Comparison of ENCODE assay signal across 9 mouse cellular contexts in the genomic region with DNA sequence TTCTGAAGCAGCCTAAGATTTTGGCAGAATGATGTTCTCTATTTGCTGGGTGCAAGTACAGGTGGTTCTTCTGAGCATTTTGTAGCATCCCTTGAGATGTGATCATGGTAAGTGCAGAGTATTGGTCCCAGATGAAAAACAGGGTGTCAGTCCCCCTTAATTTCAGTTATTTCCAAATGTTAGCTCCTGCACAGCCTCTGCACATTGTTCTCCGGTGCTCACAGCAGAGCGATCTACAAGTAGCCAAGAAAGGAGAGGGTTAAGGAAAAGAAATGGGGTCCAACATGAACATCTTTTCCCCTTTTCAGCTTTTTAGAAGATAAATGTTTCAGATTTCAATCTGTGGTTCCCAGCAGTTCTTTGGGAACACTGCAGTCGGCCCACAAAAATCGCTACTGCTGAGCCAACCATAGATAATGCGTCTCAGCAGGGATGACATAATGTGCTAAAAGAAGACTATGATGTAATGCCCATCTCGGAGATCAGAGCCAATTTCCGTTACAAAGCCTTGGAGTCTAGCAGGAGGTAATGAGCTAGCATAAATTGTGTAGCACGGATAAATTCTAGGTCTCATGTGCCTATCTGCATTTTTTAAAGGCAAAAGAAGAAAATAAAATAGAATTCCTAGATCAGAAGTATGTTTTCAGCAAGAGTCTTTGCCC.
A peak's percentile ranks its signal among the peaks of the same experiment; 100 is the strongest.
DNase-seq lines count a peak whose midpoint lies in the region; ATAC-seq and TF ChIP-seq lines count a peak whose summit lies in the region.
"Had no signal": no experiment of that assay in that cellular context is flagged by ENCODE, and none has a peak within 500 bp of the region (broad histone marks: within the 10 kb centered on the region; RNA-seq: fewer than 3 reads in every experiment).

No protein-coding gene starts in this region.

- no peak overlapping the region for H3K4me3 ChIP-seq in forebrain, embryonic 12.5 days (replicated peaks)
- no peak overlapping the region for H3K4me3 ChIP-seq in neural tube, embryonic 15.5 days (replicated peaks)
- no peak overlapping the region for H3K4me3 ChIP-seq in thymus, adult 2 months (ENCODE audit: control insufficient read depth, insufficient read depth, low read length)
- H3K4me3 ChIP-seq: erythroblast, embryonic 14.5 days had no signal

- intact Hi-C loops in heart, postnatal 36 days (cut with DNase I) = no loop called here

- no peak for TF ChIP-seq POLR2A in thymus, adult 2 months (IDR thresholded peaks at IDR 0.05; ENCODE audit: control insufficient read depth, extremely low read depth, insufficient read depth, low read length, poor library complexity)

- H3K4me1 ChIP-seq in forebrain, embryonic 12.5 days = peaks cover 35% of the 10 kb centered on the region
- peaks cover 26% of the 10 kb centered on the region for H3K4me1 ChIP-seq in neural tube, embryonic 15.5 days
- no peaks in the 10 kb centered on the region for H3K4me1 ChIP-seq in thymus, adult 2 months (replicated peaks; ENCODE audit: control insufficient read depth, insufficient read depth, low read length)

- peak overlapping the region; percentile 35 for H3K4me2 ChIP-seq in forebrain, embryonic 12.5 days
- peak overlapping the region; percentile 49 for H3K4me2 ChIP-seq in neural tube, embryonic 15.5 days

- TF ChIP-seq CTCF in thymus, adult 2 months (IDR thresholded peaks at IDR 0.05; ENCODE audit: borderline replicate concordance, control insufficient read depth, extremely low read depth, insufficient read depth, low read length, poor library complexity) = no peak

- no peaks in the 10 kb centered on the region for H3K27me3 ChIP-seq in forebrain, embryonic 12.5 days
- no peaks in the 10 kb centered on the region for H3K27me3 ChIP-seq in neural tube, embryonic 15.5 days (replicated peaks)
- H3K27me3 ChIP-seq in thymus, adult 2 months (ENCODE audit: control insufficient read depth, insufficient read depth, low read length) = no peaks in the 10 kb centered on the region

- peak; percentile 87 for ATAC-seq in forebrain, embryonic 12.5 days (ENCODE audit: low FRiP score)
- peak; percentile 90 for ATAC-seq in neural tube, embryonic 15.5 days (ENCODE audit: low FRiP score)

- peak; percentile 69 to 90 for DNase-seq in adrenal gland, adult (ENCODE audit: inconsistent age in 2 of 2, low spot score in 1 of 2)
- no peak for DNase-seq in adrenal gland, postnatal 25 days
- peak; percentile 53 for DNase-seq in adrenal gland, postnatal 14 days
- DNase-seq in heart, postnatal 36 days = peak; percentile 49 to 64
- DNase-seq in left cerebral cortex, adult 8-10 months (ENCODE audit: low spot score in 2 of 2) = peak; percentile 47 to 88
- DNase-seq in thymus, adult 2 months = no peak

- peak overlapping the region; percentile 78 for H3K27ac ChIP-seq in forebrain, embryonic 12.5 days
- peak overlapping the region; percentile 80 for H3K27ac ChIP-seq in neural tube, embryonic 15.5 days (replicated peaks)
- H3K27ac ChIP-seq in thymus, adult 2 months (ENCODE audit: control insufficient read depth, insufficient read depth, low read length) = no peak overlapping the region

- no peaks in the 10 kb centered on the region for H3K36me3 ChIP-seq in forebrain, embryonic 12.5 days (replicated peaks)
- H3K36me3 ChIP-seq in neural tube, embryonic 15.5 days = no peaks in the 10 kb centered on the region
- no peaks in the 10 kb centered on the region for H3K36me3 ChIP-seq in thymus, adult 2 months (ENCODE audit: control insufficient read depth, insufficient read depth, low read length)

- no peak overlapping the region for H3K9ac ChIP-seq in forebrain, embryonic 12.5 days
- H3K9ac ChIP-seq in neural tube, embryonic 15.5 days (replicated peaks) = no peak overlapping the region

- 21% methylated on average over 8 of the region's 8 CpGs for WGBS in forebrain, embryonic 12.5 days
- 14% methylated on average over 8 of the region's 8 CpGs for WGBS in neural tube, embryonic 15.5 days
- WGBS in thymus, adult 2 months = 89% methylated on average over 8 of the region's 8 CpGs

- no peaks in the 10 kb centered on the region for H3K9me3 ChIP-seq in forebrain, embryonic 12.5 days
- H3K9me3 ChIP-seq in neural tube, embryonic 15.5 days (replicated peaks) = no peaks in the 10 kb centered on the region

Comparison
In these comparisons a context has a peak if more than half of its experiments do, and no peak if none do; other contexts are left out.
1. DNase-seq: peak in adrenal gland, adult (2 of 2), adrenal gland, postnatal 14 days (single experiment), heart, postnatal 36 days (2 of 2) and left cerebral cortex, adult 8-10 months (2 of 2); none in adrenal gland, postnatal 25 days (single experiment) and thymus, adult 2 months (single experiment).